Mouse (Mus musculus) embryonic facial prominence, embryonic 14.5 days (tissue): ENCODE measurements around the gene Stum. TPM values are rescaled to one million over a fixed set of nuclear protein-coding genes. Genes with fewer than 3 reads are reported as not detected.

ENCODE experiments used
- ATAC-seq: fragments of 200-750 bp; cut with Nextera tagmentation; 2 replicates; pipeline ENCODE4 v1.8.0; 2017; ENCODE audit warnings: low read depth, moderate number of reproducible peaks, moderate TSS enrichment
- DNase-seq: peaks from one replicate; pipeline ENCODE4 v3.0.0-alpha.2; 2015; ENCODE audit warnings: low spot score
- H3K27ac ChIP-seq: fragments of 300-500 bp; sonication (generic); replicated peaks from 2 replicates; pipeline ENCODE4 v1.5.1; 2014; ENCODE audit warnings: low read depth, mild to moderate bottlenecking, low read length, moderate library complexity
- H3K27me3 ChIP-seq: fragments of 300-500 bp; sonication (generic); replicated peaks from 2 replicates; pipeline ENCODE4 v1.6.1; 2014; ENCODE audit warnings: low read length; ENCODE audit not compliant: control insufficient read depth, insufficient read depth
- H3K36me3 ChIP-seq: fragments of 300-500 bp; sonication (generic); 2 replicates; pipeline ENCODE4 v1.6.1; 2014; ENCODE audit warnings: low read length, mixed read lengths; ENCODE audit not compliant: control insufficient read depth, insufficient read depth
- H3K4me1 ChIP-seq: fragments of 300-500 bp; sonication (generic); 2 replicates; pipeline ENCODE4 v1.6.1; 2014; ENCODE audit warnings: antibody characterized with exemption, low read length; ENCODE audit not compliant: control insufficient read depth, insufficient read depth
- H3K4me2 ChIP-seq: fragments of 300-500 bp; sonication (generic); 2 replicates; pipeline ENCODE4 v1.6.1; 2014; ENCODE audit warnings: low read depth, mild to moderate bottlenecking, low read length, moderate library complexity, mixed read lengths
- H3K4me3 ChIP-seq: fragments of 300-500 bp; sonication (generic); 2 replicates; pipeline ENCODE4 v1.5.1; 2014; ENCODE audit warnings: low read depth, mild to moderate bottlenecking, low read length
- H3K9ac ChIP-seq: fragments of 300-500 bp; sonication (generic); 2 replicates; pipeline ENCODE4 v1.6.1; 2014; ENCODE audit warnings: low read depth, mild to moderate bottlenecking, low read length, moderate library complexity, mixed read lengths
- H3K9me3 ChIP-seq: fragments of 300-500 bp; sonication (generic); 2 replicates; pipeline ENCODE4 v1.6.1; 2016; ENCODE audit warnings: low read length; ENCODE audit not compliant: control insufficient read depth
- WGBS: fragments of 180-500 bp; shearing (Covaris S2); extraction: QIAGEN DNeasy Blood & Tissue Kit; methylation state at CpG from one replicate; pipeline ENCODE4 v1.1.7; 2014; 5-methylcytosine and 5-hydroxymethylcytosine counted together
- polyA plus RNA-seq: library from polyadenylated mRNA; unstranded; fragments of >200 nt; fragmentation: Nextera tagmentation; extraction: Ambion mirVana; gene quantifications from 2 replicates; pipeline ENCODE4 v1.2.1, GENCODE M21; 2014

Stum gene
- polyA plus RNA-seq, 1 experiment from 2014 or later: 4.0 TPM

DNA sequence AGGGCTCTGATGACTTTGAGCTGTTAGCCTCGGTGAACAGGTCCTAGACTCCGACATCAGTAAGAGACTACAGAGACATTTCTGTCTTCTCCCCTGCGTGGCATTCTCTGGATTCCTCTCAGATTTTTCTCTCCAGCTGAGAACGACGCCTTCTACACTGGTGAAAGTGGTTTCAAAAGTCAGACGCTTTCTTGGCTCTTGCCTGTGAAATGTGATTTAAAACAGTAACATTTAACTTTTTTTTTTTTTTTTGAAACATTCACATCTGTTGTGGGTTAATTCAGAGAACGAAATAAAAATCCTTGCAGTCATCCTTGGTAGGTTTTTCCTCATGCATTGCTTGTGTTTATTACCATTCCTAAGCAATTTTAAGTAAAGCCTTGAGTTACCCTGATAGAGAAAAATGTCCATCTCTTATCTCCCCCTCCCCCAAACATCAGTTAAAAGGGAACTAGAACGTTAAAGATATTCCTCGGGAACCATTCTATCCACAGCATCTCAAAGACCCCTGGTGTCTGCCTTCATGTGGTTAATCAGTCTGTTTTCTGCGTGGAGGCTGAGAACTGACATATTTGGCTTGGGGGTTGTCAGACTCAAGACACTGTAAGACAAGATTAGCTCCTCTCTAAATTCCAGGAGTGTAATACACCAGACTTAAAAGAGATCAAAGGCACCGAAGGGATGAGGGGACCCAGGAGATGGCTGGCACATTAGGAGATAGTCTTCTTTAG, 95.4 kb downstream of the Stum start:
- Histone ChIP-seq H3K27ac (peak overlapping the region; percentile 93), H3K4me3 (peak overlapping the region; percentile 39), H3K36me3 (no peaks in the 10 kb centered on the region), H3K4me1 (peaks cover 18% of the 10 kb centered on the region), H3K9me3 (no peaks in the 10 kb centered on the region), H3K4me2 (peak overlapping the region; percentile 71), H3K27me3 (no peaks in the 10 kb centered on the region), H3K9ac (no peak overlapping the region)
- 9% methylated on average over 11 of the region's 11 CpGs for WGBS
- DNase-seq (no peak), ATAC-seq (no peak; the same call in 1 of the 2 replicates)

DNA sequence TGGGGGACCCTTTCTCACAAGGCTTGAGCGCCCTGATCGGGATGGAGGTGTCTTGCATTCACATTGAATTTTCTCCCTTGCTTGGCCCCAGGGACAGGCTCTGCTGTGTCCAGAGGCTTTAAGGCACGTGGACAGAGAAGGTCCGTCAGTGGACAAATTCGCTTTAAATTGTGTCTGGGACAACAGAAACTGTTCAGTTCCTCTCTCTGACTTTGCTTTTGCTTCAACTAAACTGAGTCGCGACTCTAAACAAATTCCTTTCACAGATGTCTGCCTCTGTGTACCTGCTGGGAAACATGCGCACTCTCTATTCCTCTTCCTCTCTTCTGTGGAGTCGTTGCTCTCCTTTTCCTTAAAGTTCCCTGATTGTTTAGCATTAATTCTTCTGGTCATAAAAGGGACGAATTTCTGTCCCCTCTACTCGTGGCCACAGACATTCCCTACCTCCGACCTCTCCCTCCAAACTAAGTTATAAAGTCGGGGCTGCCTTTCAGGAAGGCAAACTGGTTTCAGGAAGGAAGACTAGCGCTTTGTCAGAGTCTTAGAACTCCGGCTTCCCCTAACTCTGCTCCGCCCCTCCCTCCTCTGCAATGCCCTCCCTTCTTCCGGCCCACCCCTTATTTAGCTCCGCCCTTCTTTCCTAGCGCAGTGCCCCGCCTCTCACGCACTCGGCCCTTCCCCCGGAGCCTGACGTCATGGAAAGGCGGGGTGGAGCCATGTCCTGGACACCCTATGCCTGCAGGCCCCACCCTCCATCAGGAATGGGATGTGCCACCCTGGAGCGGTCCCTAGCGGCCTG, 96.2 kb downstream of the Stum start:
- 3% methylated on average over 27 of the region's 27 CpGs for WGBS
- Histone ChIP-seq H3K27me3 (no peaks in the 10 kb centered on the region), H3K4me3 (peak overlapping the region; percentile 39), H3K36me3 (no peaks in the 10 kb centered on the region), H3K9me3 (no peaks in the 10 kb centered on the region), H3K9ac (peak overlapping the region; percentile 65), H3K4me1 (peaks cover 22% of the 10 kb centered on the region), H3K27ac (peak overlapping the region; percentile 93), H3K4me2 (peak overlapping the region; percentile 71)
- ATAC-seq (peak; percentile 96), DNase-seq (peak; percentile 99)

DNA sequence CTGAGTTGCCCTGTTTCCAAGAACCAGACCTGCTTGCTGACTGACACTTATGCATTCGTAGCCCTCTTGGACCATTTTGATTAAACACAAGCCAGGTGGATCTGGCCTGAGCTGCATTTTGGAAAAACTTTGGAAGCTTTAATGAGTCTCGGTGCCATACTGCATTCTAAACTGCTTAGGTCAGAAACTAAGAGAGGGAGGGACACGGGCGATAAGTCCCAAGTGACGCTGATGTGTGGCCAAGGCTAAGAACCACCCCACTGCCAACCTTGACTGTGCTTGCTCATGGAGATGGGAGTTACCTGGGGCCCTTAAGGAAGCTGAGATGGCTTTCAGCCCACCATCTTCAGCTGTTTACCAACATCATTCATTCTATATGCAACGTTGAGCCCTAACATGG, 98.0 kb downstream of the Stum start:
- Histone ChIP-seq H3K36me3 (no peaks in the 10 kb centered on the region), H3K27me3 (no peaks in the 10 kb centered on the region), H3K4me1 (peaks cover 20% of the 10 kb centered on the region), H3K9ac (no peak overlapping the region), H3K4me3 (no peak overlapping the region), H3K9me3 (no peaks in the 10 kb centered on the region), H3K27ac (no peak overlapping the region), H3K4me2 (no peak overlapping the region)
- ATAC-seq: no peak
- no peak for DNase-seq
- 82% methylated on average over 6 of the region's 6 CpGs for WGBS

DNA sequence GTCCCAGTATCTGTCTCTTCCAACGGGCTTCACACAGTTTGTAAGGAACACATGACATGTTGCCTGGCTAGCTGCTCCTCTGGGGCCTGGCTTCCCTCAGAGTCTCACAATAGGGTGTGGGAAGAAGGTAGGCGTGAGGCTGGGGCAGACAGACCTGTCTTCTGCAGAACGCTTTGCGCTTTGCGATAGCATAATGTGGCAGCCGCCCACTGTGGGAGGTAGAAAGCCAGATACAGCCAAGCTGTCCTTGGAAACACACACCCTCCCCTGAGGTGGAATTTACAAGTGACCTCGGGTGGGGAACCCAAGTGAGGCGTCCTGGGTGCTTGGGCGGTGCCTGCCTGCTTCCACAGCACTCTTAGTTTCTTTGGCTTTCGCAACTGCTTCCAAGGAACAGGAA, 98.8 kb downstream of the Stum start:
- ATAC-seq: no peak

DNA sequence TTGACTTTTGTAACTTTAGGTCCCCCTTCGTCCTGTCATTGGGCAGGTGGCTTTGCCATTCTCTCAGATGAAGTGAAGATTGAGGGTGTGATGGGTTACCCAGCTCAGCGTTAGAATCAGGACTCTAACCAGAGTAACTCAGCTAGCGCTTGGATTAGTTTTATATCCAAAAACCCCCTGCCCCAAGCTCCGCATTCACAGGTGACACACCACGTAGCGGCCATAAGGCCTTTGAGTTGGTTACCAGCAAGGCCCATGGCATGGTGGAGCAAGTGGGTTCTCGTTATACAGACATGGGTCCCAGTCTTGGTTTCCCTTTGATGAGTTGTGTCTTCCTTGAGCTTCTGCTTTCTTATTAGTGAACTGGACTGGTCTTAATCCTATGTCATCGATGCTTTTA, 99.4 kb downstream of the Stum start:
- Histone ChIP-seq H3K4me2 (no peak overlapping the region), H3K4me3 (no peak overlapping the region), H3K9me3 (no peaks in the 10 kb centered on the region), H3K27me3 (no peaks in the 10 kb centered on the region), H3K9ac (no peak overlapping the region), H3K36me3 (no peaks in the 10 kb centered on the region), H3K4me1 (peaks cover 16% of the 10 kb centered on the region), H3K27ac (no peak overlapping the region)
- DNase-seq: no peak
- ATAC-seq: no peak
- 96% methylated on average over 8 of the region's 8 CpGs for WGBS

More for the DNA sequence above, 98.8 kb downstream of the Stum start:
- no peak for DNase-seq
- 68% methylated on average over 10 of the region's 10 CpGs for WGBS
- Histone ChIP-seq H3K9me3 (no peaks in the 10 kb centered on the region), H3K36me3 (no peaks in the 10 kb centered on the region), H3K4me3 (no peak overlapping the region), H3K4me1 (peaks cover 18% of the 10 kb centered on the region), H3K27ac (no peak overlapping the region), H3K27me3 (no peaks in the 10 kb centered on the region), H3K9ac (no peak overlapping the region), H3K4me2 (no peak overlapping the region)

Other genes with a start within 250 kb of the Stum start
- gene Psen2, start 220.1 kb downstream of the Stum start, polyA plus RNA-seq: 18.8 and 19.6 TPM in 2 replicates
- gene Itpkb, start 153.0 kb downstream of the Stum start, polyA plus RNA-seq: 7.4 and 7.6 TPM in 2 replicates
- 90.5 and 103 TPM in 2 replicates for gene Parp1, start 85.4 kb upstream of the Stum start, polyA plus RNA-seq
- 13.6 and 14.0 TPM in 2 replicates for gene Lin9, start 157.6 kb upstream of the Stum start, polyA plus RNA-seq
- gene Mixl1, start 213.5 kb upstream of the Stum start, polyA plus RNA-seq: 0.09 and 0.14 TPM in 2 replicates
- 30.6 and 32.0 TPM in 2 replicates for gene Acbd3, start 242.5 kb upstream of the Stum start, polyA plus RNA-seq